Mouse (Mus musculus) megakaryocyte-erythroid progenitor cell, adult 5-6 weeks (primary cell): ENCODE results near the gene Gm45062. TPM values are rescaled to one million over a fixed set of nuclear protein-coding genes. Genes with fewer than 3 reads are reported as not detected.

Source experiments
- ATAC-seq: replicated peaks from 2 replicates; pipeline ENCODE4 v1.8.0; 2016; ENCODE audit warnings: mild to moderate bottlenecking, inconsistent platforms; ENCODE audit not compliant: severe bottlenecking, poor library complexity, low FRiP score, low TSS enrichment
- total RNA-seq, 2 experiments: library from RNA; stranded (forward) in 1 of 2; stranded (reverse) in 1 of 2; fragments of 200-1000, 215-1000 nt in 1 of 2; fragments of >200 nt in 1 of 2; fragmentation: Nextera tagmentation in 1 of 2; gene quantifications; 2 replicates each; pipeline ENCODE4 v1.2.3; 2014 to 2017

Gm45062 gene
- total RNA-seq, 2 experiments from 2014 or later = 1.6 TPM; not detected in 1

- no peak for ATAC-seq
These were observed 101.6 kb downstream of the Gm45062 start for GRCm38 (mm10) chr6:8360805-8361204.

- no peak for ATAC-seq
These were observed 104.9 kb downstream of the Gm45062 start for GRCm38 (mm10) chr6:8364033-8364756.

GRCm38 (mm10) chr6:8364757-8365150, 105.5 kb downstream of the Gm45062 start:
- ATAC-seq = no peak

- ATAC-seq = no peak
These were observed 108.4 kb downstream of the Gm45062 start for GRCm38 (mm10) chr6:8367675-8368074.

- ATAC-seq = no peak
These were observed 109.1 kb downstream of the Gm45062 start for GRCm38 (mm10) chr6:8368198-8368864.

GRCm38 (mm10) chr6:8370624-8371023, 111.4 kb downstream of the Gm45062 start:
- no peak for ATAC-seq

- ATAC-seq = no peak
These were observed 113.8 kb downstream of the Gm45062 start for GRCm38 (mm10) chr6:8373051-8373450.

- no peak for ATAC-seq
These were observed 114.6 kb downstream of the Gm45062 start for GRCm38 (mm10) chr6:8373851-8374250.

- no peak for ATAC-seq
These were observed 115.0 kb downstream of the Gm45062 start for GRCm38 (mm10) chr6:8374290-8374689.

- ATAC-seq = no peak
These were observed 115.5 kb downstream of the Gm45062 start for GRCm38 (mm10) chr6:8374712-8375111.

GRCm38 (mm10) chr6:8376351-8376750, 117.1 kb downstream of the Gm45062 start:
- peak; percentile 63; the same call in 1 of the 2 replicates for ATAC-seq

- no peak for ATAC-seq
These were observed 118.4 kb downstream of the Gm45062 start for GRCm38 (mm10) chr6:8377667-8378066.

- ATAC-seq = no peak
These were observed 130.1 kb downstream of the Gm45062 start for GRCm38 (mm10) chr6:8389307-8389706.

- no peak for ATAC-seq
These were observed 131.0 kb downstream of the Gm45062 start for GRCm38 (mm10) chr6:8390296-8390695.

- ATAC-seq = no peak
These were observed 131.7 kb downstream of the Gm45062 start for GRCm38 (mm10) chr6:8390935-8391334.

GRCm38 (mm10) chr6:8393029-8393428, 133.8 kb downstream of the Gm45062 start:
- peak; percentile 86 for ATAC-seq

- no peak for ATAC-seq
These were observed 134.8 kb downstream of the Gm45062 start for GRCm38 (mm10) chr6:8394044-8394443.

- no peak for ATAC-seq
These were observed 135.8 kb downstream of the Gm45062 start for GRCm38 (mm10) chr6:8395061-8395460.

GRCm38 (mm10) chr6:8397252-8397651, 138.0 kb downstream of the Gm45062 start:
- ATAC-seq = no peak

- no peak for ATAC-seq
These were observed 140.5 kb downstream of the Gm45062 start for GRCm38 (mm10) chr6:8399710-8400109.

- no peak for ATAC-seq
These were observed 143.9 kb downstream of the Gm45062 start for GRCm38 (mm10) chr6:8403127-8403526.
